9 mouse cellular contexts compared by ENCODE assay signal in genomic region chr3:122461932-122462871, GRCm38 (mm10).
DNase-seq lines count a peak whose midpoint lies in the region; ATAC-seq and TF ChIP-seq lines count a peak whose summit lies in the region.
"Had no signal": no experiment of that assay in that cellular context is flagged by ENCODE, and none has a peak within 500 bp of the region (broad histone marks: within the 10 kb centered on the region; RNA-seq: fewer than 3 reads in every experiment).

No protein-coding gene starts in this region.

- no peak overlapping the region for H3K27ac ChIP-seq in liver, adult 2 months (replicated peaks; ENCODE audit: insufficient read depth, low read depth, low read length)
- H3K27ac ChIP-seq in liver, embryonic 11.5 days (ENCODE audit: low read depth, low read length) = no peak overlapping the region
- H3K27ac ChIP-seq in cerebellum, adult 2 months (ENCODE audit: insufficient read depth, low read length) = no peak overlapping the region
- H3K27ac ChIP-seq in heart, postnatal 0 days (ENCODE audit: low read depth) = no peak overlapping the region
- peak overlapping the region; percentile 86 for H3K27ac ChIP-seq in neural tube, embryonic 13.5 days (replicated peaks)

- H3K4me1 ChIP-seq in liver, adult 2 months (ENCODE audit: control insufficient read depth, insufficient read depth, low read length) = no peaks in the 10 kb centered on the region; the same call in 1 of the 2 replicates
- H3K4me1 ChIP-seq in liver, embryonic 11.5 days (replicated peaks; ENCODE audit: control insufficient read depth, insufficient read depth, low read length) = 0 out of 2 replicates have a peak, but pooled peaks cover 2% of the 10 kb centered on the region
- H3K4me1 ChIP-seq in cerebellum, adult 2 months (ENCODE audit: control insufficient read depth, insufficient read depth, low read length) = 0 out of 2 replicates have a peak, but pooled peaks cover 3% of the 10 kb centered on the region
- 0 out of 2 replicates have a peak, but pooled peaks cover 10% of the 10 kb centered on the region for H3K4me1 ChIP-seq in heart, postnatal 0 days (ENCODE audit: control insufficient read depth, insufficient read depth)
- H3K4me1 ChIP-seq in neural tube, embryonic 13.5 days (replicated peaks) = peaks cover 46% of the 10 kb centered on the region
- H3K4me1 ChIP-seq: megakaryocyte, embryonic 14.5 days had no signal

- ATAC-seq in liver, embryonic 11.5 days (replicated peaks; ENCODE audit: low FRiP score) = no peak
- no peak for ATAC-seq in heart, postnatal 0 days (ENCODE audit: insufficient read depth, low read depth)
- ATAC-seq in neural tube, embryonic 13.5 days (ENCODE audit: low read depth) = peak; percentile 40; the same call in 1 of the 2 replicates
- no peak for ATAC-seq in megakaryocyte progenitor cell, adult 5-6 weeks (replicated peaks; ENCODE audit: poor library complexity)

- no peak overlapping the region for H3K4me2 ChIP-seq in liver, embryonic 11.5 days
- H3K4me2 ChIP-seq in heart, postnatal 0 days (ENCODE audit: low read depth, low read length) = no peak overlapping the region
- peak overlapping the region; percentile 37 for H3K4me2 ChIP-seq in neural tube, embryonic 13.5 days

- WGBS in liver, adult 2 months = 64% methylated on average over 18 of the region's 18 CpGs
- 64% methylated on average over 18 of the region's 18 CpGs for WGBS in liver, embryonic 11.5 days
- 51% methylated on average over 18 of the region's 18 CpGs for WGBS in cerebellum, adult 2 months
- 58% methylated on average over 18 of the region's 18 CpGs for WGBS in heart, postnatal 0 days
- 31% methylated on average over 18 of the region's 18 CpGs for WGBS in neural tube, embryonic 13.5 days

- no peak overlapping the region for H3K9ac ChIP-seq in liver, adult 2 months (ENCODE audit: low read depth, low read length)
- H3K9ac ChIP-seq in liver, embryonic 11.5 days (ENCODE audit: low read depth, low read length) = no peak overlapping the region
- no peak overlapping the region for H3K9ac ChIP-seq in heart, postnatal 0 days (replicated peaks; ENCODE audit: low read depth, low read length)
- H3K9ac ChIP-seq in neural tube, embryonic 13.5 days = peak overlapping the region; percentile 26; the same call in 1 of the 2 replicates

- TF ChIP-seq EP300 in heart, postnatal 0 days (IDR thresholded peaks at IDR 0.05; ENCODE audit: low read depth) = no peak

- H3K79me2 ChIP-seq in liver, adult 2 months (ENCODE audit: control insufficient read depth, insufficient read depth, low read length) = peaks cover 7% of the 10 kb centered on the region; the same call in 1 of the 2 replicates

- TF ChIP-seq CTCF in liver, adult 2 months (IDR thresholded peaks at IDR 0.05; ENCODE audit: low read depth, low read length) = no peak
- TF ChIP-seq CTCF in cerebellum, adult 2 months (IDR thresholded peaks at IDR 0.05; ENCODE audit: borderline replicate concordance, insufficient read depth, low read depth, low read length) = no peak
- peak; percentile 4; the same call in 1 of the 2 replicates for TF ChIP-seq CTCF in heart, postnatal 0 days (IDR thresholded peaks at IDR 0.05; ENCODE audit: low read depth)

- H3K9me3 ChIP-seq in liver, embryonic 11.5 days (ENCODE audit: control insufficient read depth, low read length) = no peaks in the 10 kb centered on the region
- H3K9me3 ChIP-seq in heart, postnatal 0 days (replicated peaks; ENCODE audit: control insufficient read depth, low read length) = no peaks in the 10 kb centered on the region
- no peaks in the 10 kb centered on the region for H3K9me3 ChIP-seq in neural tube, embryonic 13.5 days
- H3K9me3 ChIP-seq: megakaryocyte, embryonic 14.5 days had no signal

- no peaks in the 10 kb centered on the region for H3K36me3 ChIP-seq in liver, adult 2 months (ENCODE audit: control insufficient read depth, insufficient read depth, low read length)
- no peaks in the 10 kb centered on the region for H3K36me3 ChIP-seq in liver, embryonic 11.5 days (ENCODE audit: control insufficient read depth, insufficient read depth, low read length)
- H3K36me3 ChIP-seq in heart, postnatal 0 days (replicated peaks; ENCODE audit: control insufficient read depth, insufficient read depth, low read length) = no peaks in the 10 kb centered on the region
- no peaks in the 10 kb centered on the region for H3K36me3 ChIP-seq in neural tube, embryonic 13.5 days

- H3K27me3 ChIP-seq in liver, adult 2 months (ENCODE audit: control insufficient read depth, insufficient read depth, low read length) = no peaks in the 10 kb centered on the region
- no peaks in the 10 kb centered on the region for H3K27me3 ChIP-seq in liver, embryonic 11.5 days (replicated peaks; ENCODE audit: control insufficient read depth, insufficient read depth, low read length)
- no peaks in the 10 kb centered on the region for H3K27me3 ChIP-seq in cerebellum, adult 2 months (ENCODE audit: control insufficient read depth, insufficient read depth, low read length)
- peaks cover 39% of the 10 kb centered on the region for H3K27me3 ChIP-seq in heart, postnatal 0 days (ENCODE audit: control insufficient read depth, insufficient read depth, low read length)
- no peaks in the 10 kb centered on the region for H3K27me3 ChIP-seq in neural tube, embryonic 13.5 days

- peak; percentile 58 for DNase-seq in liver, adult 2 months (ENCODE audit: extremely low read depth, low read depth, low spot score)
- no peak for DNase-seq in liver, embryonic 11.5 days (ENCODE audit: low spot score)
- peak; percentile 59 to 70 for DNase-seq in cerebellum, adult 2 months
- DNase-seq in heart, postnatal 0 days (ENCODE audit: low spot score) = no peak
- DNase-seq in kidney, postnatal 14 days = peak; percentile 81
- no peak for DNase-seq in urinary bladder, postnatal 4 days (ENCODE audit: low spot score in 2 of 2)

- H3K4me3 ChIP-seq in liver, adult 2 months (ENCODE audit: insufficient read depth, low read depth, low read length) = no peak overlapping the region
- no peak overlapping the region for H3K4me3 ChIP-seq in liver, embryonic 11.5 days (ENCODE audit: low read depth, low read length)
- no peak overlapping the region for H3K4me3 ChIP-seq in cerebellum, adult 2 months (replicated peaks; ENCODE audit: insufficient read depth, low read depth, low read length)
- H3K4me3 ChIP-seq in heart, postnatal 0 days (ENCODE audit: low read depth, low read length) = no peak overlapping the region
- H3K4me3 ChIP-seq in neural tube, embryonic 13.5 days = no peak overlapping the region

- TF ChIP-seq POLR2A in liver, adult 2 months (IDR thresholded peaks at IDR 0.05; ENCODE audit: extremely low read depth, insufficient read depth, low read length) = no peak
- TF ChIP-seq POLR2A in cerebellum, adult 2 months (IDR thresholded peaks at IDR 0.05; ENCODE audit: borderline replicate concordance, insufficient read depth, low read length) = no peak

Comparison
In these comparisons a context has a peak if more than half of its experiments do, and no peak if none do; other contexts are left out.
1. DNase-seq: peak in liver, adult 2 months (single experiment), cerebellum, adult 2 months (2 of 2) and kidney, postnatal 14 days (single experiment); none in liver, embryonic 11.5 days (single experiment), heart, postnatal 0 days (single experiment) and urinary bladder, postnatal 4 days (0 of 2).